Mouse (Mus musculus) hindbrain, embryonic 11.5 days (tissue): ENCODE results near the gene Cacnb2. TPM values are rescaled to one million over a fixed set of nuclear protein-coding genes. Genes with fewer than 3 reads are reported as not detected.
A peak's percentile ranks its signal among the peaks of the same experiment; 100 is the strongest.

Experiments
- ATAC-seq: fragments of 200-750 bp; cut with Nextera tagmentation; 2 replicates; pipeline ENCODE4 v1.8.0; 2017; ENCODE audit warnings: mild to moderate bottlenecking, moderate TSS enrichment, moderate library complexity; ENCODE audit not compliant: low FRiP score
- DNase-seq: peaks from one replicate; pipeline ENCODE4 v3.0.0-alpha.2; 2015; ENCODE audit warnings: low spot score
- H3K27ac ChIP-seq: fragments of 300-500 bp; sonication (generic); 2 replicates; pipeline ENCODE4 v1.5.1; 2014; ENCODE audit warnings: mild to moderate bottlenecking, low read depth, low read length
- H3K27me3 ChIP-seq: fragments of 300-500 bp; sonication (generic); 2 replicates; pipeline ENCODE4 v1.6.1; 2014; ENCODE audit warnings: mild to moderate bottlenecking, low read length, moderate library complexity, mixed read lengths; ENCODE audit not compliant: control insufficient read depth, insufficient read depth
- H3K36me3 ChIP-seq: fragments of 300-500 bp; sonication (generic); 2 replicates; pipeline ENCODE4 v1.6.1; 2014; ENCODE audit warnings: mild to moderate bottlenecking, low read length, moderate library complexity, mixed read lengths; ENCODE audit not compliant: control insufficient read depth, insufficient read depth
- H3K4me1 ChIP-seq: fragments of 300-500 bp; sonication (generic); replicated peaks from 2 replicates; pipeline ENCODE4 v1.6.1; 2014; ENCODE audit warnings: low read length, mixed read lengths; ENCODE audit not compliant: control insufficient read depth, insufficient read depth
- H3K4me2 ChIP-seq: fragments of 300-500 bp; sonication (generic); replicated peaks from 2 replicates; pipeline ENCODE4 v1.6.1; 2014; ENCODE audit warnings: mild to moderate bottlenecking, low read depth, low read length
- H3K4me3 ChIP-seq: fragments of 300-500 bp; sonication (generic); 2 replicates; pipeline ENCODE4 v1.5.1; 2014; ENCODE audit warnings: low read depth, low read length
- H3K9ac ChIP-seq: fragments of 300-500 bp; sonication (generic); 2 replicates; pipeline ENCODE4 v1.6.1; 2014; ENCODE audit warnings: low read depth, low read length
- H3K9me3 ChIP-seq: fragments of 300-500 bp; sonication (generic); 2 replicates; pipeline ENCODE4 v1.6.1; 2016; ENCODE audit warnings: low read length; ENCODE audit not compliant: control insufficient read depth
- WGBS: fragments of 180-500 bp; shearing (Covaris S2); extraction: QIAGEN DNeasy Blood & Tissue Kit; methylation state at CpG from one replicate; pipeline ENCODE4 v1.1.7; 2014; 5-methylcytosine and 5-hydroxymethylcytosine counted together
- polyA plus RNA-seq: library from polyadenylated mRNA; unstranded; fragments of >200 nt; fragmentation: Nextera tagmentation; extraction: Ambion mirVana; gene quantifications from 2 replicates; pipeline ENCODE4 v1.2.1, GENCODE M21; 2014

Cacnb2 gene
- polyA plus RNA-seq, 1 experiment from 2014 or later: 2.8 TPM

DNA sequence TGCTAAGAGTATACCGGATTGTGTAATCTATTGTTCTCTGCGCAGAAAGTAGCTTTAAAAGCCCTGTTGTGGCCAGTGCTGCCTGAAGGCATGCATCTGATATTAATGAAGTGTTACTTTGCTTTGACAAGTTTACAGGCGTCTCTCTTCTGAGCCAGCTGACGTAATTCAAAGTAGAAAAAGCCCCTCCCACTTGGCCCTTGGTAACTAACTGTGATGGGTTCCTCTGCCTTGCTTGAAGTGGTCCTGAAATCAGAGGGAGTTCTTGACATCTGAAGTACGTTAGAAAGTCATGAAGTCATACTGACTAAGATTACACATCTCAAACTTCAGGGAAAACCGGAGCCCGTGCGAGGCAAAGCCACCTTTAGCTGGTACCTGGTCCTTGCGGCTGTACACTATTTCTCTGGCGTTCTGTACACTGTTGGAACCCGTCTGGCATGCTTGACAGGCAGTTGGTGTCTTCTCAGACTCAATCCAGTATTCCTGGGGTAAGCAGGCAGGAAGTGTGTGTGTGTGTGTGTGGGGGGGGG is 221.0 kb downstream of the Cacnb2 start:
- 66% methylated on average over 11 of the region's 11 CpGs for WGBS
- H3K4me1 ChIP-seq: no peaks in the 10 kb centered on the region
- no peak overlapping the region for H3K4me2 ChIP-seq
- no peak overlapping the region for H3K4me3 ChIP-seq
- H3K27ac ChIP-seq: no peak overlapping the region
- no peaks in the 10 kb centered on the region for H3K36me3 ChIP-seq
- ATAC-seq (peak; percentile 40; the same call in 1 of the 2 replicates), DNase-seq (peak; percentile 6)
- H3K9me3 ChIP-seq: no peaks in the 10 kb centered on the region
- no peaks in the 10 kb centered on the region for H3K27me3 ChIP-seq
- H3K9ac ChIP-seq: no peak overlapping the region

DNA sequence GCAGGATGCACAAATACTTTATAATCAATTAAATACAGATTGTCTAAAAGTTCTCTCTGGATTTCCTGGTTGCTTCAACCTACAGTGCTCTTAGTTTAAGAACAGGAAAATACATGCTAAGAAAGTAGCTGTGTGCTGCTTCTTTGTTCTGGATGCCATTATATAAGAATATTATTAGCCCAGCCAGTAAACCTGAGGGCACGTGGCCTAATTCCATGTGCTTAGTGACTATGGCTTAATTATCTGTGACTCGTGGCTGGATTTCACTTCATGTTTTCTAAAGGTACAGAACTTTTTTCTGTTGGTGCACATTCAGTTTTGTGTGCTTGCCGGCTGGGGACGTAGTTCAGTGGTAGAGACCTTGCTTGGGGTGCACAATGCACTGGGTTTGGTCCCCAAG is 222.3 kb downstream of the Cacnb2 start:
- H3K27me3 ChIP-seq: no peaks in the 10 kb centered on the region
- H3K9ac ChIP-seq: no peak overlapping the region
- H3K36me3 ChIP-seq: no peaks in the 10 kb centered on the region
- no peaks in the 10 kb centered on the region for H3K4me1 ChIP-seq
- H3K4me3 ChIP-seq: no peak overlapping the region
- WGBS: 82% methylated on average over 4 of the region's 4 CpGs
- ATAC-seq (no peak), DNase-seq (no peak)
- H3K27ac ChIP-seq: no peak overlapping the region
- no peak overlapping the region for H3K4me2 ChIP-seq
- no peaks in the 10 kb centered on the region for H3K9me3 ChIP-seq

DNA sequence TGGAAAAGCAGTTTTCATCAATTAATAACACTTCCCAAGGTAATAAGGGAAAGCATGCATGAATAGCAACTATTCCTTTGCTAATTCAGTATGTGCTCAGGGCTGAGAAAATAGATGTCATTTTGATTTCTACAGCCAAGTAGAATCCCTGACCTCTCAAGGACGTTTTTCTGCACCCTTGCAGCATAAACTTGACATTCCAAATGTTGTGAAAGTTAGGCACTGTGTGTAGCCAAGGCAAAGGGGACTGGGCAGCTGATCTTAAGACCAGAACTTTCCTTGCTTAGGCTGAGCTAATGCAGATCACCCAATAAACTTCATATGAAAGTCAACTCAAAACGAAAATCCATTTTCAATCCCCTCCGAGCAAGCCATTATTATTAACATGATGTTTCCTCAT is 226.6 kb downstream of the Cacnb2 start:
- Histone ChIP-seq H3K27me3 (no peaks in the 10 kb centered on the region), H3K27ac (no peak overlapping the region), H3K4me1 (no peaks in the 10 kb centered on the region), H3K9ac (no peak overlapping the region), H3K4me3 (no peak overlapping the region), H3K36me3 (no peaks in the 10 kb centered on the region), H3K9me3 (no peaks in the 10 kb centered on the region), H3K4me2 (no peak overlapping the region)
- DNase-seq (no peak), ATAC-seq (no peak)
- 73% methylated on average over 3 of the region's 3 CpGs for WGBS

DNA sequence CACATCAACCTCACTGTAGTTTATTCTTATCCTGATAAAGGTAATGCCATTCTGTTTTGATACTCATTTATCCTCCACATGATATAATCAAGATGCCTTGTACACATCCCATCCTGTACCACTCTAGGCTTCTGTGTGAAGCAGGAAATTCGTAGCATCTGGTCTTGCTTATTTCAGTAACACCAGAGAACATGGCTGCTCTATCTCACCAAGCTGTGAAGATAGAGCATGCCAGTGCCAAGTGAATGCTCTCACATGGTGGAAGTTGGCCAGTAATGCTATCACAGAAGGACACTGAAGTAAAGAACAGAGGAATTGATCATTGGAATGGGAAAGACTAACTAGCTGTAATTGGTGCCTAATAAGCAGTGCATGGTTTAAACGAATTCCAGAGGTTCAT is 228.4 kb downstream of the Cacnb2 start:
- WGBS: 79% methylated on average over 2 of the region's 2 CpGs
- Histone ChIP-seq H3K9ac (no peak overlapping the region), H3K9me3 (no peaks in the 10 kb centered on the region), H3K36me3 (no peaks in the 10 kb centered on the region), H3K4me3 (no peak overlapping the region), H3K27ac (no peak overlapping the region), H3K27me3 (no peaks in the 10 kb centered on the region), H3K4me1 (no peaks in the 10 kb centered on the region), H3K4me2 (no peak overlapping the region)
- ATAC-seq: no peak
- no peak for DNase-seq

DNA sequence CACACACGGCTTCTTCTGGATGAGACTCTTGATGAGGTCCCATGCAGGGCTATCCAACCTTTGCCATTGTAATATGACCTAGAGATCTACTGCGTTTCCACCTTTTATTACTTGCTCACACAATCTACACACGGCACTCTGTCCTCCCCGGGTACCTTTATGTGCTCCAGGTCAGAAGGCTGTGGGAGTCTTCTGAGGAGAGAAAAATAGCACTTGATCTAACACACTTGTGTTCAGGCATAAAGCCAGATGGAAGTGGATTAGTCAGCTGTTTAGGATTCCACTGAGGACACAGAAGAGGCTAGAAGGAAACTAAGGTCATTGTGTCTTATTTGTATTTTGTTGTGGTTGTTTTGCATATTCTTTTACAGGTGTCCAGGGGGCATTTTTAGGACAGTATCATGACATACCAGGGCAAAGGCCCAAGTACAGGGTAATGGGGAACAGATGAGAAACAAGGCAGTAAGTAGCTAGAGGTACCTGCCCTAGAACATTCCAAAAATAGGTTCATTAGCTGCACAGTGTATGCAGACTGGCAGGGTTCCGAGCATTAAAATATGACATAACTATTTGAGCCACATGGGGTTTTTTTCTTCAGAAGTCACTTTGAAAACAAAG is 231.9 kb downstream of the Cacnb2 start:
- Histone ChIP-seq H3K27me3 (no peaks in the 10 kb centered on the region), H3K36me3 (no peaks in the 10 kb centered on the region), H3K4me2 (no peak overlapping the region), H3K27ac (no peak overlapping the region), H3K9me3 (no peaks in the 10 kb centered on the region), H3K9ac (no peak overlapping the region), H3K4me3 (no peak overlapping the region), H3K4me1 (no peaks in the 10 kb centered on the region)
- 79% methylated on average over 5 of the region's 5 CpGs for WGBS
- DNase-seq: no peak
- ATAC-seq: no peak

DNA sequence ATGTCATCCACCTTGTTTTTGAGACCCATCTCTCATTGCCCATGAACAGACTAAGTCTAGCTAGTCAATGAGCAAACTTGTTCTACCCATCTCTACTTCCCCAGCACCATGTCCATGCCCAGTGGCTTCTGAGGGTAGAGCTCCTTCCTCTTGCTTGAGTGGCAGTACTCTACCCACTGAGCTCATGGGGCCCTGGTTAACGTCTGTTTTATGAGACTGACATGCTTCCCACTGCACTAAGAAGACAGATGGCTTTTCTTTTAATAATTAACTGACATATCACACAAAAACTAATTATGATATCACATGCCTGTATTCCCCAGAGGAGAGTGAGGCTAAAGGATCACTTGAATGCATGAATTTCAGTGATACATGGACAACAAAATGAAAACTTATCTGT is 238.4 kb downstream of the Cacnb2 start:
- Histone ChIP-seq H3K9me3 (no peaks in the 10 kb centered on the region), H3K27ac (no peak overlapping the region), H3K36me3 (no peaks in the 10 kb centered on the region), H3K4me1 (no peaks in the 10 kb centered on the region), H3K9ac (no peak overlapping the region), H3K27me3 (no peaks in the 10 kb centered on the region), H3K4me3 (no peak overlapping the region), H3K4me2 (no peak overlapping the region)
- no peak for ATAC-seq
- DNase-seq: no peak
- WGBS: 64% methylated on average over 1 of the region's 1 CpGs

DNA sequence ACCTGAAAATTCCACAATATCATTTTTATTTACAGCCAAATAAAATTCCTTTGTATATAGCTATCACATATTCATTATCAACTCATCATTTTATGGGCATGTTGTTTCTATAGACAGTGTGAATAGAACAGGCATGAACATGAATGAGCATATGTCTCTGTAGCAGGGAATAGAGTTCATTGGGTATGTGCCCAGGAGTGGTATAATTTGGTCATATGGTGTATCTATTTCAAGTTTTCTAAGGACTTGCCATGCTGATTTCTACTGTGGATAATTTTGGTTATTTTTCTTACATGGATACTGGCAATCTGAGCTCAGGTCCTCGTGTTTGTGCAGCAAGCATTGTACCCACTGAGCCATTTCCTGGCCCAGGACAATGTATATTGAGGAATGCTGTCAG is 243.8 kb downstream of the Cacnb2 start:
- Histone ChIP-seq H3K27me3 (no peaks in the 10 kb centered on the region), H3K4me1 (no peaks in the 10 kb centered on the region), H3K36me3 (no peaks in the 10 kb centered on the region), H3K9me3 (no peaks in the 10 kb centered on the region), H3K9ac (no peak overlapping the region), H3K4me3 (no peak overlapping the region), H3K4me2 (no peak overlapping the region), H3K27ac (no peak overlapping the region)
- ATAC-seq (no peak), DNase-seq (no peak)
- WGBS: 65% methylated on average over 1 of the region's 1 CpGs

DNA sequence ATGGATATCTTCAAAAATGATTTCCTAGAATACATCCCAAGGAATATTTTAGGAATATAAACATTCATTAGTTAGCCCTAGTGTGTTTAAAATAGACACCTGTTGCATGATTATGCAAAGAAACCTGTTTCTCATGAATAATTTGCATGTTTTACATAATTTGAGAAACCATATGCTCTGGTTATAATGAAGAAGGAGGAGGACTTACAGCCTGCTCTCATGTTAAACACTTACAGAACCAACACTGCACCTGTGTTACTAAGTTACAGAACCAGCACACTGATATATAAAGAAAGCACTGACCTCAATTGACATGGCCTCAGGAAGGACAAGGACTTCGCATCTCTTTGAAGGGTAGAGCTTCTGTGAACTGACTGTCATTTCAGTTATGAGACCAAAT is 244.3 kb downstream of the Cacnb2 start:
- H3K4me1 ChIP-seq: no peaks in the 10 kb centered on the region
- DNase-seq: no peak
- no peak overlapping the region for H3K27ac ChIP-seq
- no peak for ATAC-seq
- H3K36me3 ChIP-seq: no peaks in the 10 kb centered on the region
- H3K9ac ChIP-seq: no peak overlapping the region
- H3K4me3 ChIP-seq: no peak overlapping the region
- H3K4me2 ChIP-seq: no peak overlapping the region
- no peaks in the 10 kb centered on the region for H3K9me3 ChIP-seq
- H3K27me3 ChIP-seq: no peaks in the 10 kb centered on the region
- WGBS: 98% methylated on average over 1 of the region's 1 CpGs

DNA sequence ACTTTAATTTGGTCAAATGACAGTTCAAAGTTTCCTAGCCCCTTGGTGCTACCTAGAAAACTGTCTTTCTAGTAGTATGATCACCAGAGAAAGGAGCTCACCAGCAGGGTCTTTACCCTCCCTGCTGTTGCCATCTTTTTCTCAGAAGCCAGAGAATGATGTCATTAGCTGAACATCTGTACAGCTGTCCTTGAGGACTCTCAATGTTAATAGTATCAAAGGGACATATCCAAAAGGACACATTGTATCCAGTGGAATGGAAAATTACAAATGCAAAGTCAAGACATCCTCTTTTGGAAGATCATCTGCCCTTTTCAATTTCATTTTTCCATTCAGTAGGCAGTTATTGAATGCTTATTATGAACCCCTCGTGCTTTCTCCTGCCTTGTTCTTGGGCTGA is 247.9 kb downstream of the Cacnb2 start:
- ATAC-seq: no peak
- no peaks in the 10 kb centered on the region for H3K27me3 ChIP-seq
- no peaks in the 10 kb centered on the region for H3K9me3 ChIP-seq
- H3K9ac ChIP-seq: no peak overlapping the region
- no peak overlapping the region for H3K4me3 ChIP-seq
- H3K36me3 ChIP-seq: no peaks in the 10 kb centered on the region
- WGBS: 88% methylated on average over 1 of the region's 1 CpGs
- H3K4me2 ChIP-seq: no peak overlapping the region
- no peaks in the 10 kb centered on the region for H3K4me1 ChIP-seq
- no peak overlapping the region for H3K27ac ChIP-seq
- no peak for DNase-seq
